Mouse (Mus musculus): Measurements from ENCODE around the gene Slc6a21. TPM values are rescaled to one million over a fixed set of nuclear protein-coding genes. Genes with fewer than 3 reads are reported as not detected.

Gene Slc6a21
- total RNA-seq, 2 experiments from 2014 or later = 0.78 TPM; not detected in 1

Other genes starting within 250 kb of the Slc6a21 start
Only the 30 nearest of the 37 such genes appear.
- 4.5 and 5.8 TPM in 2 replicates for gene Rcn3, start 185.3 kb upstream of the Slc6a21 start, total RNA-seq (2015)
- gene Rcn3, start 185.3 kb upstream of the Slc6a21 start, total RNA-seq (2017) = 7.8 and 18.1 TPM in 2 replicates
- 22.0 and 22.5 TPM in 2 replicates for gene Fcgrt, start 173.7 kb upstream of the Slc6a21 start, total RNA-seq (2015)
- 64.1 and 69.0 TPM in 2 replicates for gene Fcgrt, start 173.7 kb upstream of the Slc6a21 start, total RNA-seq (2017)
- 2,516 and 2,663 TPM in 2 replicates for gene Rps11, start 153.1 kb upstream of the Slc6a21 start, total RNA-seq (2015)
- 1,201 and 1,233 TPM in 2 replicates for gene Rps11, start 153.1 kb upstream of the Slc6a21 start, total RNA-seq (2017)
- 1,652 and 1,953 TPM in 2 replicates for gene Rpl13a, start 148.8 kb upstream of the Slc6a21 start, total RNA-seq (2015)
- 2,014 and 2,240 TPM in 2 replicates for gene Rpl13a, start 148.8 kb upstream of the Slc6a21 start, total RNA-seq (2017)
- not detected in 2 replicates for gene Gm45713, start 141.3 kb upstream of the Slc6a21 start, total RNA-seq (2015)
- gene Gm45713, start 141.3 kb upstream of the Slc6a21 start, total RNA-seq (2017) = not detected in 2 replicates
- 22.7 and 29.0 TPM in 2 replicates for gene Flt3l, start 141.1 kb upstream of the Slc6a21 start, total RNA-seq (2015)
- gene Flt3l, start 141.1 kb upstream of the Slc6a21 start, total RNA-seq (2017) = 17.4 and 17.6 TPM in 2 replicates
- gene Pih1d1, start 123.2 kb upstream of the Slc6a21 start, total RNA-seq (2015) = 131 and 132 TPM in 2 replicates
- gene Pih1d1, start 123.2 kb upstream of the Slc6a21 start, total RNA-seq (2017) = 43.9 and 51.4 TPM in 2 replicates
- gene Aldh16a1, start 122.9 kb upstream of the Slc6a21 start, total RNA-seq (2015) = 68.0 and 72.0 TPM in 2 replicates
- gene Aldh16a1, start 122.9 kb upstream of the Slc6a21 start, total RNA-seq (2017) = 26.9 and 33.7 TPM in 2 replicates
- gene Slc17a7, start 113.6 kb upstream of the Slc6a21 start, total RNA-seq (2015) = 0.18 TPM in 1 of 2 replicates, not detected in the other
- gene Slc17a7, start 113.6 kb upstream of the Slc6a21 start, total RNA-seq (2017) = not detected in 2 replicates
- not detected in 2 replicates for gene Gfy, start 97.9 kb upstream of the Slc6a21 start, total RNA-seq (2015)
- gene Gfy, start 97.9 kb upstream of the Slc6a21 start, total RNA-seq (2017) = not detected in 2 replicates
- not detected in 2 replicates for gene Pth2, start 96.5 kb upstream of the Slc6a21 start, total RNA-seq (2015)
- gene Pth2, start 96.5 kb upstream of the Slc6a21 start, total RNA-seq (2017) = not detected in 2 replicates
- gene Ccdc155, start 72.6 kb upstream of the Slc6a21 start, total RNA-seq (2015) = not detected in 2 replicates
- gene Ccdc155, start 72.6 kb upstream of the Slc6a21 start, total RNA-seq (2017) = not detected in 2 replicates
- 1.0 and 1.6 TPM in 2 replicates for gene Dkkl1, start 65.4 kb upstream of the Slc6a21 start, total RNA-seq (2015)
- 1.1 and 5.0 TPM in 2 replicates for gene Dkkl1, start 65.4 kb upstream of the Slc6a21 start, total RNA-seq (2017)
- gene Tead2, start 61.8 kb upstream of the Slc6a21 start, total RNA-seq (2015) = 0.07 TPM in 1 of 2 replicates, not detected in the other
- gene Tead2, start 61.8 kb upstream of the Slc6a21 start, total RNA-seq (2017) = not detected in 2 replicates
- gene Cd37, start 38.4 kb upstream of the Slc6a21 start, total RNA-seq (2015) = 105 and 111 TPM in 2 replicates
- gene Cd37, start 38.4 kb upstream of the Slc6a21 start, total RNA-seq (2017) = 67.9 and 74.9 TPM in 2 replicates
- gene Slc6a16, start 36.4 kb upstream of the Slc6a21 start, total RNA-seq (2015) = not detected in 2 replicates
- gene Slc6a16, start 36.4 kb upstream of the Slc6a21 start, total RNA-seq (2017) = not detected in 2 replicates
- gene Trpm4, start 56.3 kb downstream of the Slc6a21 start, total RNA-seq (2015) = 3.2 and 4.7 TPM in 2 replicates
- 4.8 and 5.4 TPM in 2 replicates for gene Trpm4, start 56.3 kb downstream of the Slc6a21 start, total RNA-seq (2017)
- not detected in 2 replicates for gene Hrc, start 57.8 kb downstream of the Slc6a21 start, total RNA-seq (2015)
- gene Hrc, start 57.8 kb downstream of the Slc6a21 start, total RNA-seq (2017) = 0.07 TPM in 1 of 2 replicates, not detected in the other
- gene Ppfia3, start 89.5 kb downstream of the Slc6a21 start, total RNA-seq (2015) = 0.50 TPM in 1 of 2 replicates, not detected in the other
- gene Ppfia3, start 89.5 kb downstream of the Slc6a21 start, total RNA-seq (2017) = not detected in 2 replicates
- 0.71 TPM in 1 of 2 replicates, not detected in the other for gene Lin7b, start 93.1 kb downstream of the Slc6a21 start, total RNA-seq (2015)
- gene Lin7b, start 93.1 kb downstream of the Slc6a21 start, total RNA-seq (2017) = not detected in 2 replicates
- gene Snrnp70, start 118.2 kb downstream of the Slc6a21 start, total RNA-seq (2015) = 69.6 and 94.3 TPM in 2 replicates
- 261 and 320 TPM in 2 replicates for gene Snrnp70, start 118.2 kb downstream of the Slc6a21 start, total RNA-seq (2017)
- not detected in 2 replicates for gene Kcna7, start 128.1 kb downstream of the Slc6a21 start, total RNA-seq (2015)
- not detected in 2 replicates for gene Kcna7, start 128.1 kb downstream of the Slc6a21 start, total RNA-seq (2017)
- not detected in 2 replicates for gene Ntf5, start 136.2 kb downstream of the Slc6a21 start, total RNA-seq (2015)
- gene Ntf5, start 136.2 kb downstream of the Slc6a21 start, total RNA-seq (2017) = not detected in 2 replicates
- gene Lhb, start 143.3 kb downstream of the Slc6a21 start, total RNA-seq (2015) = not detected in 2 replicates
- not detected in 2 replicates for gene Lhb, start 143.3 kb downstream of the Slc6a21 start, total RNA-seq (2017)
- gene Gys1, start 157.3 kb downstream of the Slc6a21 start, total RNA-seq (2015) = 9.8 and 10.6 TPM in 2 replicates
- gene Gys1, start 157.3 kb downstream of the Slc6a21 start, total RNA-seq (2017) = 7.2 and 8.8 TPM in 2 replicates
- 48.6 and 51.6 TPM in 2 replicates for gene Ruvbl2, start 160.6 kb downstream of the Slc6a21 start, total RNA-seq (2015)
- 52.9 and 60.2 TPM in 2 replicates for gene Ruvbl2, start 160.6 kb downstream of the Slc6a21 start, total RNA-seq (2017)
- 2,869 and 3,213 TPM in 2 replicates for gene Ftl1, start 182.4 kb downstream of the Slc6a21 start, total RNA-seq (2015)
- gene Ftl1, start 182.4 kb downstream of the Slc6a21 start, total RNA-seq (2017) = 1,589 and 1,786 TPM in 2 replicates
- gene Bax, start 189.4 kb downstream of the Slc6a21 start, total RNA-seq (2015) = 24.6 and 25.0 TPM in 2 replicates
- 31.8 and 37.4 TPM in 2 replicates for gene Bax, start 189.4 kb downstream of the Slc6a21 start, total RNA-seq (2017)
- gene Tulp2, start 204.4 kb downstream of the Slc6a21 start, total RNA-seq (2015) = not detected in 2 replicates
- gene Tulp2, start 204.4 kb downstream of the Slc6a21 start, total RNA-seq (2017) = not detected in 2 replicates
- gene Gm45808, start 209.3 kb downstream of the Slc6a21 start, total RNA-seq (2015) = not detected in 2 replicates
- gene Gm45808, start 209.3 kb downstream of the Slc6a21 start, total RNA-seq (2017) = 0.61 TPM in 1 of 2 replicates, not detected in the other